Mouse (Mus musculus): Measurements from ENCODE around the gene Sfxn2. TPM values are rescaled to one million over a fixed set of nuclear protein-coding genes. Genes with fewer than 3 reads are reported as not detected.
A peak's percentile ranks its signal among the peaks of the same experiment; 100 is the strongest.

Sfxn2 gene
- polyA plus RNA-seq, 1 experiment = 6.0 TPM

GRCm38 (mm10) chr19:46530449-46530990 is 42.6 kb upstream of the Sfxn2 start:
- peaks cover 18% of the 10 kb centered on the region for H3K4me1 ChIP-seq (ENCODE audit: control insufficient read depth, insufficient read depth, low read length)
- H3K9me3 ChIP-seq (replicated peaks; ENCODE audit: control insufficient read depth, insufficient read depth, low read length, poor library complexity, severe bottlenecking) = no peaks in the 10 kb centered on the region
- H3K9ac ChIP-seq (ENCODE audit: low read depth, poor library complexity, severe bottlenecking) = peak overlapping the region; percentile 26; the same call in 1 of the 2 replicates
- no peak overlapping the region for H3K4me3 ChIP-seq (ENCODE audit: low read depth, low read length)
- no peaks in the 10 kb centered on the region for H3K36me3 ChIP-seq (ENCODE audit: control insufficient read depth, insufficient read depth, low read length, poor library complexity, severe bottlenecking)
- H3K27me3 ChIP-seq (ENCODE audit: control insufficient read depth, insufficient read depth, low read length, poor library complexity, severe bottlenecking) = no peaks in the 10 kb centered on the region
- TF ChIP-seq EP300 (IDR thresholded peaks at IDR 0.05; ENCODE audit: insufficient read depth, low read depth, low read length) = no peak
- no peak for TF ChIP-seq POLR2A (IDR thresholded peaks at IDR 0.05; ENCODE audit: insufficient read depth, low read length)
- 0 out of 2 replicates have a peak overlapping the region, but pooled peaks have one; percentile 5 for H3K27ac ChIP-seq (ENCODE audit: insufficient read depth, low read length)

DNA sequence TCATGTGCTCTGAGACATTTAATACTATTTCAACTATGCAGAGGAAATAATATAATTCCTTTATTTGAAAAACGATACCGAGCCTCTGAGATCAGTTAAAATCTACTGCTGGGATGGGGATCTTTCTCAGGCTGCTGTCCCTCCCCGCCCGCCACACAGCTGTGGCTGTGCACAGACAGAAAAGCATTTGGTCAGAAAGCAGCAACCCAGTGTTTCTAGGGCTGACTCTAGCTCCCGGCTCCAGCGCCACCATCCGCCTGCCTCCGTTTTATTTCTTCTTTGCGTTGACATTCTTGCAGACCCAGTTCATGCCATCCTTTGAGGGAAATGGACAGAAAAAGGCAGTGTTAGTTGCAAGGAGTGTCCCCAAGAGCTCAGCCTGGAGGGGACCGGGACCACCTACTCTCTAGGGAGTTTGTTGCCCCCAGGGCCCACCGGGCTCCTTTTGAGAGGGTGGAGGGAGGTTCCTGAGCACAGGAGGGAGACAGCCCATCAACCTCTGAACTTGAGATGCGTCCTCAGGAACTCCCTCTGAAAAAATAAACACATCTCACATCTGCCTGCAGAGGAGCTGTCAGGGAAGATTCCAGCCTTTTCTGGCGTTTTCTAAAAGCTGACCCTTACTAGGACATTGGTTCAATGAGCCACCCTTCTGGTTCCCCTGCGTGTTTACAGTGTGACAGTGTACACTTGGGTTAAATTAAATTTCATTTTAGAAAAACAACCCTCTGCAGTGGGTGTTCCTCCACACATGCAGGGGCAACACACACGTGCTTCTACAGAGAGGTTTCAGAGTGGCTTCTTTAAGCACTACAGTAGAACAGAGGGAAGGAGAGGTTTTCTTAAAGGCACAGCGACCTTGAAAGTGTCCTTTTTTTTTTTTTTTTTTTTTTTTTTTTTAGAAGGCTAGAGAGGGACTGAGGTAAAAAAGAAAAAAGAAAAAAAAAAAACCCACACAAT is 41.8 kb upstream of the Sfxn2 start:
- Histone ChIP-seq H3K27ac (ENCODE audit: insufficient read depth, low read length) (peak overlapping the region; percentile 39; the same call in 1 of the 2 replicates), H3K4me1 (ENCODE audit: control insufficient read depth, insufficient read depth, low read length) (peaks cover 17% of the 10 kb centered on the region), H3K36me3 (ENCODE audit: control insufficient read depth, insufficient read depth, low read length, poor library complexity, severe bottlenecking) (no peaks in the 10 kb centered on the region), H3K9me3 (replicated peaks; ENCODE audit: control insufficient read depth, insufficient read depth, low read length, poor library complexity, severe bottlenecking) (no peaks in the 10 kb centered on the region), H3K4me3 (ENCODE audit: low read depth, low read length) (no peak overlapping the region), H3K27me3 (ENCODE audit: control insufficient read depth, insufficient read depth, low read length, poor library complexity, severe bottlenecking) (no peaks in the 10 kb centered on the region), H3K9ac (ENCODE audit: low read depth, poor library complexity, severe bottlenecking) (peak overlapping the region; percentile 26; the same call in 1 of the 2 replicates)
- TF ChIP-seq CTCF (IDR thresholded peaks at IDR 0.05; ENCODE audit: low read depth, low read length) = no peak
- 0 out of 2 replicates have a peak, but pooled peaks have one; percentile 19 for TF ChIP-seq EP300 (IDR thresholded peaks at IDR 0.05; ENCODE audit: insufficient read depth, low read depth, low read length)
- TF ChIP-seq POLR2A (IDR thresholded peaks at IDR 0.05; ENCODE audit: insufficient read depth, low read length) = no peak

- H3K9ac ChIP-seq (ENCODE audit: low read depth, poor library complexity, severe bottlenecking) = no peak overlapping the region
These were observed 41.0 kb upstream of the Sfxn2 start for GRCm38 (mm10) chr19:46532031-46532688.

GRCm38 (mm10) chr19:46533066-46533465 is 40.1 kb upstream of the Sfxn2 start:
- no peak overlapping the region for H3K9ac ChIP-seq (ENCODE audit: low read depth, poor library complexity, severe bottlenecking)
- no peak overlapping the region for H3K27ac ChIP-seq (ENCODE audit: insufficient read depth, low read length)
- no peaks in the 10 kb centered on the region for H3K9me3 ChIP-seq (replicated peaks; ENCODE audit: control insufficient read depth, insufficient read depth, low read length, poor library complexity, severe bottlenecking)
- H3K4me1 ChIP-seq (ENCODE audit: control insufficient read depth, insufficient read depth, low read length) = peaks cover 12% of the 10 kb centered on the region
- no peaks in the 10 kb centered on the region for H3K27me3 ChIP-seq (ENCODE audit: control insufficient read depth, insufficient read depth, low read length, poor library complexity, severe bottlenecking)
- TF ChIP-seq EP300 (IDR thresholded peaks at IDR 0.05; ENCODE audit: insufficient read depth, low read depth, low read length) (no peak), CTCF (IDR thresholded peaks at IDR 0.05; ENCODE audit: low read depth, low read length) (no peak), POLR2A (IDR thresholded peaks at IDR 0.05; ENCODE audit: insufficient read depth, low read length) (no peak)
- H3K4me3 ChIP-seq (ENCODE audit: low read depth, low read length) = no peak overlapping the region
- H3K36me3 ChIP-seq (ENCODE audit: control insufficient read depth, insufficient read depth, low read length, poor library complexity, severe bottlenecking) = no peaks in the 10 kb centered on the region

More at GRCm38 (mm10) chr19:46532031-46532688, 41.0 kb upstream of the Sfxn2 start:
- Histone ChIP-seq H3K9me3 (replicated peaks; ENCODE audit: control insufficient read depth, insufficient read depth, low read length, poor library complexity, severe bottlenecking) (no peaks in the 10 kb centered on the region), H3K4me1 (ENCODE audit: control insufficient read depth, insufficient read depth, low read length) (peaks cover 16% of the 10 kb centered on the region), H3K4me3 (ENCODE audit: low read depth, low read length) (no peak overlapping the region), H3K36me3 (ENCODE audit: control insufficient read depth, insufficient read depth, low read length, poor library complexity, severe bottlenecking) (no peaks in the 10 kb centered on the region), H3K27ac (ENCODE audit: insufficient read depth, low read length) (no peak overlapping the region), H3K27me3 (ENCODE audit: control insufficient read depth, insufficient read depth, low read length, poor library complexity, severe bottlenecking) (no peaks in the 10 kb centered on the region)
- no peak for TF ChIP-seq POLR2A (IDR thresholded peaks at IDR 0.05; ENCODE audit: insufficient read depth, low read length)

- H3K4me3 ChIP-seq (ENCODE audit: low read depth, low read length) = no peak overlapping the region
- no peak for TF ChIP-seq EP300 (IDR thresholded peaks at IDR 0.05; ENCODE audit: insufficient read depth, low read depth, low read length)
- no peak for TF ChIP-seq CTCF (IDR thresholded peaks at IDR 0.05; ENCODE audit: low read depth, low read length)
- no peak for TF ChIP-seq POLR2A (IDR thresholded peaks at IDR 0.05; ENCODE audit: insufficient read depth, low read length)
- no peaks in the 10 kb centered on the region for H3K27me3 ChIP-seq (ENCODE audit: control insufficient read depth, insufficient read depth, low read length, poor library complexity, severe bottlenecking)
- H3K4me1 ChIP-seq (ENCODE audit: control insufficient read depth, insufficient read depth, low read length) = peaks cover 12% of the 10 kb centered on the region
- no peak overlapping the region for H3K27ac ChIP-seq (ENCODE audit: insufficient read depth, low read length)
- H3K9ac ChIP-seq (ENCODE audit: low read depth, poor library complexity, severe bottlenecking) = no peak overlapping the region
- no peaks in the 10 kb centered on the region for H3K9me3 ChIP-seq (replicated peaks; ENCODE audit: control insufficient read depth, insufficient read depth, low read length, poor library complexity, severe bottlenecking)
- H3K36me3 ChIP-seq (ENCODE audit: control insufficient read depth, insufficient read depth, low read length, poor library complexity, severe bottlenecking) = no peaks in the 10 kb centered on the region
These were observed 39.6 kb upstream of the Sfxn2 start for GRCm38 (mm10) chr19:46533525-46533924.

Data from ES-Bruce4 (cell line).